Mouse (Mus musculus): ENCODE measurements around the gene Hp.

DNA sequence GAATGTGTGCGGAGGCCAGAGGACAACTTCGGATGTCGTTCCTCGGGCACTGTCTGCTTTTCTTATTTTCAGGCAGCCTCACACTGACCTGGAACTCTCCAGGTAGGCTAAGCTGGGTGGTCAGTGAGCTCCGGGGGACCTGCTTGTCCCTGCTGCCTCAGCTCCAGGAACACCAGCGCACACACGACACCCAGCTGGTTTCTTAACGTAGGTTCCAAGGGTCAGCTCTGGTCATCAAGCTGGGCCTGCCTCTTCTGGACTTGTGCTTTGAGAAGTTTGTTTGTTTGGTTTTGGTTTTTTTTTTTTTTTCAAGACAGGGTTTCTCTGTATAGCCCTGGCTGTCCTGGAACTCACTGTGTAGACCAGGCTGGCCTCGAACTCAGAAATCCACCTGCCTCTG lies 11.9 kb upstream of the Hp start:
- TF ChIP-seq POLR2A (IDR thresholded peaks at IDR 0.05; ENCODE audit: control insufficient read depth, extremely low read depth, insufficient read depth, low read length, poor library complexity) (no peak), CTCF (IDR thresholded peaks at IDR 0.05; ENCODE audit: borderline replicate concordance, control insufficient read depth, extremely low read depth, insufficient read depth, low read length, poor library complexity) (no peak)
